9 mouse cellular contexts compared by ENCODE assay signal in genomic region chr1:161748138-161748537, GRCm38 (mm10). TPM values are rescaled to one million over a fixed set of nuclear protein-coding genes. Genes with fewer than 3 reads are reported as not detected.
DNase-seq lines count a peak whose midpoint lies in the region; ATAC-seq and TF ChIP-seq lines count a peak whose summit lies in the region.
"Had no signal": no experiment of that assay in that cellular context is flagged by ENCODE, and none has a peak within 500 bp of the region (broad histone marks: within the 10 kb centered on the region; RNA-seq: fewer than 3 reads in every experiment).

No protein-coding gene starts in this region.

- H3K9me3 ChIP-seq in embryonic facial prominence, embryonic 10.5 days, result no peaks in the 10 kb centered on the region
- H3K9me3 ChIP-seq in liver, postnatal 0 days (ENCODE audit: low read length), result no peaks in the 10 kb centered on the region
- H3K9me3 ChIP-seq: limb, embryonic 15.5 days had no signal

- H3K27ac ChIP-seq in embryonic facial prominence, embryonic 10.5 days (replicated peaks), result no peak overlapping the region
- no peak overlapping the region for H3K27ac ChIP-seq in liver, postnatal 0 days (ENCODE audit: low read depth)
- H3K27ac ChIP-seq: limb, embryonic 15.5 days had no signal

- no peak for TF ChIP-seq EP300 in liver, postnatal 0 days (IDR thresholded peaks at IDR 0.05; ENCODE audit: low read depth)

- no peak for ATAC-seq in liver, postnatal 0 days

- H3K9ac ChIP-seq in liver, postnatal 0 days (replicated peaks), result no peak overlapping the region
- H3K9ac ChIP-seq: limb, embryonic 15.5 days had no signal

- peaks cover 6% of the 10 kb centered on the region; the same call in 1 of the 2 replicates for H3K4me1 ChIP-seq in embryonic facial prominence, embryonic 10.5 days
- peaks cover 16% of the 10 kb centered on the region for H3K4me1 ChIP-seq in liver, postnatal 0 days (ENCODE audit: insufficient read depth)
- H3K4me1 ChIP-seq: limb, embryonic 15.5 days had no signal

- H3K27me3 ChIP-seq in embryonic facial prominence, embryonic 10.5 days (replicated peaks; ENCODE audit: low read depth, poor library complexity, severe bottlenecking), result no peaks in the 10 kb centered on the region
- H3K27me3 ChIP-seq in liver, postnatal 0 days (ENCODE audit: insufficient read depth, low read length), result no peaks in the 10 kb centered on the region
- H3K27me3 ChIP-seq: limb, embryonic 15.5 days had no signal

- WGBS in embryonic facial prominence, embryonic 10.5 days, result 56% methylated on average over 8 of the region's 8 CpGs
- WGBS in liver, postnatal 0 days (ENCODE audit: insufficient replicate concordance), result 9% methylated on average over 8 of the region's 8 CpGs

- DNase-seq in cerebellum, adult 9-10 months, result peak; percentile 3
- DNase-seq in cerebellum, adult 8-10 months, result no peak
- DNase-seq in urinary bladder, postnatal 36 days (ENCODE audit: low spot score in 2 of 2), result peak; percentile 41 to 42
- no peak for DNase-seq in urinary bladder, postnatal 10 days (ENCODE audit: low spot score)
- DNase-seq in embryonic facial prominence, embryonic 10.5 days (ENCODE audit: low spot score), result peak; percentile 51
- DNase-seq in kidney, postnatal 10 days, result peak; percentile 71
- peak; percentile 78 for DNase-seq in liver, postnatal 0 days
- peak; percentile 31 to 67 for DNase-seq in right cerebral cortex, postnatal 10 days (ENCODE audit: low spot score in 2 of 2)

- H3K36me3 ChIP-seq in embryonic facial prominence, embryonic 10.5 days (replicated peaks), result no peaks in the 10 kb centered on the region
- no peaks in the 10 kb centered on the region for H3K36me3 ChIP-seq in liver, postnatal 0 days (replicated peaks; ENCODE audit: insufficient read depth, low read length)
- H3K36me3 ChIP-seq: limb, embryonic 15.5 days had no signal

- TF ChIP-seq CTCF in liver, postnatal 0 days (IDR thresholded peaks at IDR 0.05; ENCODE audit: low read depth), result peak; percentile 97

- H3K4me3 ChIP-seq in embryonic facial prominence, embryonic 10.5 days, result no peak overlapping the region
- H3K4me3 ChIP-seq in liver, postnatal 0 days (ENCODE audit: low read depth, low read length), result no peak overlapping the region
- H3K4me3 ChIP-seq: limb, embryonic 15.5 days had no signal

- peak overlapping the region; percentile 41; the same call in 1 of the 2 replicates for H3K4me2 ChIP-seq in liver, postnatal 0 days (ENCODE audit: low read depth, low read length)
- H3K4me2 ChIP-seq: limb, embryonic 15.5 days had no signal

RNA-seq across cellular contexts. Expression of gene Fasl, which starts 40.2 kb away (rescaled TPM):
- not detected in 2 replicates for polyA plus RNA-seq in embryonic facial prominence, embryonic 10.5 days (2016; fragmentation: Nextera tagmentation; extraction: Ambion mirVana)
- polyA plus RNA-seq in liver, postnatal 0 days (2015; fragmentation: Nextera tagmentation; extraction: Ambion mirVana), result 0.08 and 0.19 TPM in 2 replicates
- polyA plus RNA-seq: limb, embryonic 15.5 days had no signal

Comparison
In these comparisons a context has a peak if more than half of its experiments do, and no peak if none do; other contexts are left out.
1. DNase-seq: peak in cerebellum, adult 9-10 months (single experiment), urinary bladder, postnatal 36 days (2 of 2), embryonic facial prominence, embryonic 10.5 days (single experiment), kidney, postnatal 10 days (single experiment), liver, postnatal 0 days (single experiment) and right cerebral cortex, postnatal 10 days (2 of 2); none in cerebellum, adult 8-10 months (single experiment) and urinary bladder, postnatal 10 days (single experiment).